Mouse (Mus musculus): ENCODE data around the gene Tbc1d1. TPM values are rescaled to one million over a fixed set of nuclear protein-coding genes. Genes with fewer than 3 reads are reported as not detected.

Tbc1d1 gene
- polyA plus RNA-seq, 1 experiment: 3.8 TPM

GRCm38 (mm10) chr5:64371331-64371831 is 215.3 kb downstream of the Tbc1d1 start:
- no peak overlapping the region for H3K4me3 ChIP-seq (replicated peaks)
- H3K4me1 ChIP-seq: peaks cover 54% of the 10 kb centered on the region
- no peaks in the 10 kb centered on the region for H3K9me3 ChIP-seq
- no peak for TF ChIP-seq FLI1 (IDR thresholded peaks at IDR 0.05; ENCODE audit: low read length)
- TF ChIP-seq GATA1 (IDR thresholded peaks at IDR 0.05; ENCODE audit: borderline replicate concordance, low read length): no peak
- H3K27me3 ChIP-seq (replicated peaks): no peaks in the 10 kb centered on the region
- H3K36me3 ChIP-seq (replicated peaks; ENCODE audit: low read length): no peaks in the 10 kb centered on the region

GRCm38 (mm10) chr5:64372292-64372961 is 216.3 kb downstream of the Tbc1d1 start:
- no peak overlapping the region for H3K4me3 ChIP-seq (replicated peaks)
- H3K4me1 ChIP-seq: peaks cover 47% of the 10 kb centered on the region
- no peaks in the 10 kb centered on the region for H3K9me3 ChIP-seq
- TF ChIP-seq FLI1 (IDR thresholded peaks at IDR 0.05; ENCODE audit: low read length) (no peak), GATA1 (IDR thresholded peaks at IDR 0.05; ENCODE audit: borderline replicate concordance, low read length) (no peak)
- H3K27me3 ChIP-seq (replicated peaks): peaks cover 3% of the 10 kb centered on the region
- no peaks in the 10 kb centered on the region for H3K36me3 ChIP-seq (replicated peaks; ENCODE audit: low read length)

GRCm38 (mm10) chr5:64373695-64374094 is 217.6 kb downstream of the Tbc1d1 start:
- Histone ChIP-seq H3K4me1 (peaks cover 50% of the 10 kb centered on the region), H3K36me3 (replicated peaks; ENCODE audit: low read length) (no peaks in the 10 kb centered on the region), H3K4me3 (replicated peaks) (no peak overlapping the region), H3K27me3 (replicated peaks) (peaks cover 8% of the 10 kb centered on the region), H3K9me3 (no peaks in the 10 kb centered on the region)
- TF ChIP-seq FLI1 (IDR thresholded peaks at IDR 0.05; ENCODE audit: low read length): no peak

GRCm38 (mm10) chr5:64375851-64376250 is 219.7 kb downstream of the Tbc1d1 start:
- Histone ChIP-seq H3K27me3 (replicated peaks) (peaks cover 8% of the 10 kb centered on the region), H3K4me1 (peaks cover 57% of the 10 kb centered on the region), H3K4me3 (replicated peaks) (no peak overlapping the region), H3K36me3 (replicated peaks; ENCODE audit: low read length) (no peaks in the 10 kb centered on the region), H3K9me3 (no peaks in the 10 kb centered on the region)
- no peak for TF ChIP-seq FLI1 (IDR thresholded peaks at IDR 0.05; ENCODE audit: low read length)
- TF ChIP-seq GATA1 (IDR thresholded peaks at IDR 0.05; ENCODE audit: borderline replicate concordance, low read length): no peak

GRCm38 (mm10) chr5:64376466-64376865 is 220.4 kb downstream of the Tbc1d1 start:
- no peak overlapping the region for H3K4me3 ChIP-seq (replicated peaks)
- H3K27me3 ChIP-seq (replicated peaks): peaks cover 8% of the 10 kb centered on the region
- peaks cover 57% of the 10 kb centered on the region for H3K4me1 ChIP-seq
- no peaks in the 10 kb centered on the region for H3K36me3 ChIP-seq (replicated peaks; ENCODE audit: low read length)
- TF ChIP-seq GATA1 (IDR thresholded peaks at IDR 0.05; ENCODE audit: borderline replicate concordance, low read length) (no peak), FLI1 (IDR thresholded peaks at IDR 0.05; ENCODE audit: low read length) (no peak)
- no peaks in the 10 kb centered on the region for H3K9me3 ChIP-seq

GRCm38 (mm10) chr5:64377705-64378104 is 221.6 kb downstream of the Tbc1d1 start:
- Histone ChIP-seq H3K9me3 (no peaks in the 10 kb centered on the region), H3K4me3 (replicated peaks) (no peak overlapping the region), H3K27me3 (replicated peaks) (peaks cover 8% of the 10 kb centered on the region), H3K36me3 (replicated peaks; ENCODE audit: low read length) (no peaks in the 10 kb centered on the region), H3K4me1 (peaks cover 58% of the 10 kb centered on the region)
- no peak for TF ChIP-seq FLI1 (IDR thresholded peaks at IDR 0.05; ENCODE audit: low read length)
- no peak for TF ChIP-seq GATA1 (IDR thresholded peaks at IDR 0.05; ENCODE audit: borderline replicate concordance, low read length)

GRCm38 (mm10) chr5:64378591-64379275 is 222.6 kb downstream of the Tbc1d1 start:
- H3K9me3 ChIP-seq: no peaks in the 10 kb centered on the region
- peaks cover 56% of the 10 kb centered on the region for H3K4me1 ChIP-seq
- H3K36me3 ChIP-seq (replicated peaks; ENCODE audit: low read length): no peaks in the 10 kb centered on the region
- TF ChIP-seq GATA1 (IDR thresholded peaks at IDR 0.05; ENCODE audit: borderline replicate concordance, low read length): no peak
- TF ChIP-seq FLI1 (IDR thresholded peaks at IDR 0.05; ENCODE audit: low read length): no peak
- peaks cover 8% of the 10 kb centered on the region for H3K27me3 ChIP-seq (replicated peaks)
- H3K4me3 ChIP-seq (replicated peaks): no peak overlapping the region

- H3K36me3 ChIP-seq (replicated peaks; ENCODE audit: low read length): no peaks in the 10 kb centered on the region
- peaks cover 10% of the 10 kb centered on the region for H3K27me3 ChIP-seq (replicated peaks)
- peaks cover 56% of the 10 kb centered on the region for H3K4me1 ChIP-seq
- no peaks in the 10 kb centered on the region for H3K9me3 ChIP-seq
- no peak overlapping the region for H3K4me3 ChIP-seq (replicated peaks)
- no peak for TF ChIP-seq GATA1 (IDR thresholded peaks at IDR 0.05; ENCODE audit: borderline replicate concordance, low read length)
- TF ChIP-seq FLI1 (IDR thresholded peaks at IDR 0.05; ENCODE audit: low read length): no peak
Measured at GRCm38 (mm10) chr5:64379829-64380228, 223.7 kb downstream of the Tbc1d1 start.

- no peaks in the 10 kb centered on the region for H3K9me3 ChIP-seq
- H3K4me1 ChIP-seq: peaks cover 51% of the 10 kb centered on the region
- no peak for TF ChIP-seq FLI1 (IDR thresholded peaks at IDR 0.05; ENCODE audit: low read length)
- peaks cover 11% of the 10 kb centered on the region for H3K27me3 ChIP-seq (replicated peaks)
- no peaks in the 10 kb centered on the region for H3K36me3 ChIP-seq (replicated peaks; ENCODE audit: low read length)
- H3K4me3 ChIP-seq (replicated peaks): peak overlapping the region; percentile 46
Measured at GRCm38 (mm10) chr5:64380698-64381375, 224.7 kb downstream of the Tbc1d1 start.

- no peak for TF ChIP-seq FLI1 (IDR thresholded peaks at IDR 0.05; ENCODE audit: low read length)
- TF ChIP-seq GATA1 (IDR thresholded peaks at IDR 0.05; ENCODE audit: borderline replicate concordance, low read length): no peak
- peaks cover 49% of the 10 kb centered on the region for H3K4me1 ChIP-seq
- H3K9me3 ChIP-seq: no peaks in the 10 kb centered on the region
- H3K4me3 ChIP-seq (replicated peaks): peak overlapping the region; percentile 60
- peaks cover 13% of the 10 kb centered on the region for H3K27me3 ChIP-seq (replicated peaks)
- no peaks in the 10 kb centered on the region for H3K36me3 ChIP-seq (replicated peaks; ENCODE audit: low read length)
Measured at GRCm38 (mm10) chr5:64381538-64381937, 225.4 kb downstream of the Tbc1d1 start.

Data from megakaryocyte, embryonic 14.5 days (primary cell).